Mouse (Mus musculus) lung, adult 2 months (tissue): ENCODE results near the gene Slc2a9.

Source experiments
- CTCF ChIP-seq: fragments of 200-500 bp; IDR thresholded peaks from 2 replicates; pipeline ENCODE4 v1.5.1; 2011; ENCODE audit warnings: mild to moderate bottlenecking, low read length, control low read depth; ENCODE audit not compliant: insufficient read depth
- POLR2A ChIP-seq: fragments of 200-500 bp; IDR thresholded peaks from 2 replicates; pipeline ENCODE4 v1.6.1; 2011; ENCODE audit warnings: low read depth, mild to moderate bottlenecking, control low read depth, low read length, borderline replicate concordance; ENCODE audit errors: extremely low read depth

- TF ChIP-seq CTCF (no peak), POLR2A (no peak)
Observed at GRCm38 (mm10) chr5:38504116-38504515, 1.2 kb upstream of the Slc2a9 start.
